Mouse (Mus musculus): Measurements from ENCODE around the gene Hist1h4j. TPM values are rescaled to one million over a fixed set of nuclear protein-coding genes. Genes with fewer than 3 reads are reported as not detected.
"Not testable (repeated sequence)": the region's sequence is repeated elsewhere in the genome, so short reads cannot be mapped to it uniquely, and the experiment has no call there.

Hist1h4j gene
- 0.75 and 1.1 TPM in 2 replicates for polyA plus RNA-seq (2012; rRNA removed)

GRCm38 (mm10) chr13:21734906-21735767, at the start of gene Hist1h4j:
Gene Hist1h4j (plus strand): TSS chr13:21735064.
- WGBS, result 1% methylated on average over 51 of the region's 56 CpGs
- H3K27me3 ChIP-seq (replicated peaks; ENCODE audit: control insufficient read depth, insufficient read depth, low read length); H3K27ac ChIP-seq (ENCODE audit: insufficient read depth, low read depth, low read length); H3K36me3 ChIP-seq (ENCODE audit: control insufficient read depth, insufficient read depth, low read length); H3K4me1 ChIP-seq (ENCODE audit: control insufficient read depth, insufficient read depth, low read length): not testable (repeated sequence)
- peak within 1 kb of the TSS; percentile 57 for H3K4me3 ChIP-seq (ENCODE audit: insufficient read depth, low read depth, low read length)
- peak; percentile 61 for DNase-seq

GRCm38 (mm10) chr13:21697811-21698210, 37.1 kb upstream of the Hist1h4j start, which contains the start of gene Olfr1359:
Gene Olfr1359 (plus strand): TSS chr13:21698111.
- Histone ChIP-seq H3K27ac (ENCODE audit: insufficient read depth, low read depth, low read length) (no peak within 1 kb of the TSS), H3K4me1 (ENCODE audit: control insufficient read depth, insufficient read depth, low read length) (no peaks in the 10 kb centered on the region), H3K27me3 (replicated peaks; ENCODE audit: control insufficient read depth, insufficient read depth, low read length) (no peaks in the 10 kb centered on the region; the same call in 1 of the 2 replicates), H3K4me3 (ENCODE audit: insufficient read depth, low read depth, low read length) (no peak within 1 kb of the TSS), H3K36me3 (ENCODE audit: control insufficient read depth, insufficient read depth, low read length) (no peaks in the 10 kb centered on the region)
- no peak for TF ChIP-seq POLR2A (IDR thresholded peaks at IDR 0.05; ENCODE audit: low read depth, low read length)
- no peak for TF ChIP-seq CTCF (conservative IDR thresholded peaks at IDR 0.05; ENCODE audit: insufficient read depth, insufficient read length, low read depth, low read length)
- DNase-seq, result no peak

GRCm38 (mm10) chr13:21706669-21707068, 28.2 kb upstream of the Hist1h4j start:
- Histone ChIP-seq H3K36me3 (ENCODE audit: control insufficient read depth, insufficient read depth, low read length) (no peaks in the 10 kb centered on the region), H3K27ac (ENCODE audit: insufficient read depth, low read depth, low read length) (no peak overlapping the region), H3K4me3 (ENCODE audit: insufficient read depth, low read depth, low read length) (no peak overlapping the region), H3K4me1 (ENCODE audit: control insufficient read depth, insufficient read depth, low read length) (no peaks in the 10 kb centered on the region), H3K27me3 (replicated peaks; ENCODE audit: control insufficient read depth, insufficient read depth, low read length) (no peaks in the 10 kb centered on the region)
- no peak for DNase-seq
- TF ChIP-seq POLR2A (IDR thresholded peaks at IDR 0.05; ENCODE audit: low read depth, low read length) (no peak), CTCF (conservative IDR thresholded peaks at IDR 0.05; ENCODE audit: insufficient read depth, insufficient read length, low read depth, low read length) (no peak)
- WGBS, result 67% methylated on average over 4 of the region's 4 CpGs

DNA sequence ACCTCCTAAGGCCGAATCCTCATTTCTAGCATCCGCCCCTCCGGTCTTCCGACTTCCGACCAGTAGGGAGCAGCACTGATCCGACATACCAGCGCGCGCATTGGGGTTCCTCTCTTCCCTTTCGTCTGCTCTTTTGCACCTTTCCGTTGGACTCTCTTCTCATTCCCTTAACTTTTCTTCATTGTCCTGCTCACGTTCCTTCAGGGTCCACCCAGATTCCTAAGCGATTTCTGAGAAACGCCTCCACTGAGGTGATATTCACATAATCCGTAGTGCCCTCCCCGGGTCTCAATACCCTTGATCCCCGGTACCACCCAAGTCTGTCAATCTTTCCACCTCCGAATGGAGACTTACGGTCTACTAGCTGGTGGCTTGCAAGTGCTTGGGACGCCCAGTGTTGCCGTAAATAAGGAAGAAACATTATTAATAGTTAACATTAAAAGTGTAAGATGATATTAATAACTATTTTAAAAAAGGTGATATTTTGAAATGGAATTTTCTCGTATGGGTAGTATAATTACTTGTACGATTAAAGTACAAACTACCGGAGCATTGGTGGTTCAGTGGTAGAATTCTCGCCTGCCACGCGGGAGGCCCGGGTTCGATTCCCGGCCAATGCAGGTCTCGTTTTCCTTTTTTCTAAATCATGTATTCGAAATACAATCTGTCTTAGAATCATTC, 24.7 kb upstream of the Hist1h4j start:
- Histone ChIP-seq H3K27me3 (replicated peaks; ENCODE audit: control insufficient read depth, insufficient read depth, low read length) (no peaks in the 10 kb centered on the region), H3K36me3 (ENCODE audit: control insufficient read depth, insufficient read depth, low read length) (no peaks in the 10 kb centered on the region), H3K4me1 (ENCODE audit: control insufficient read depth, insufficient read depth, low read length) (peaks cover 5% of the 10 kb centered on the region; the same call in 1 of the 2 replicates), H3K4me3 (ENCODE audit: insufficient read depth, low read depth, low read length) (peak overlapping the region; percentile 71), H3K27ac (ENCODE audit: insufficient read depth, low read depth, low read length) (peak overlapping the region; percentile 17; the same call in 1 of the 2 replicates)
- TF ChIP-seq POLR2A (IDR thresholded peaks at IDR 0.05; ENCODE audit: low read depth, low read length) (no peak), CTCF (conservative IDR thresholded peaks at IDR 0.05; ENCODE audit: insufficient read depth, insufficient read length, low read depth, low read length) (peak; percentile 76)
- DNase-seq, result peak; percentile 92
- WGBS, result under 1% methylated on average over 32 of the region's 32 CpGs

DNA sequence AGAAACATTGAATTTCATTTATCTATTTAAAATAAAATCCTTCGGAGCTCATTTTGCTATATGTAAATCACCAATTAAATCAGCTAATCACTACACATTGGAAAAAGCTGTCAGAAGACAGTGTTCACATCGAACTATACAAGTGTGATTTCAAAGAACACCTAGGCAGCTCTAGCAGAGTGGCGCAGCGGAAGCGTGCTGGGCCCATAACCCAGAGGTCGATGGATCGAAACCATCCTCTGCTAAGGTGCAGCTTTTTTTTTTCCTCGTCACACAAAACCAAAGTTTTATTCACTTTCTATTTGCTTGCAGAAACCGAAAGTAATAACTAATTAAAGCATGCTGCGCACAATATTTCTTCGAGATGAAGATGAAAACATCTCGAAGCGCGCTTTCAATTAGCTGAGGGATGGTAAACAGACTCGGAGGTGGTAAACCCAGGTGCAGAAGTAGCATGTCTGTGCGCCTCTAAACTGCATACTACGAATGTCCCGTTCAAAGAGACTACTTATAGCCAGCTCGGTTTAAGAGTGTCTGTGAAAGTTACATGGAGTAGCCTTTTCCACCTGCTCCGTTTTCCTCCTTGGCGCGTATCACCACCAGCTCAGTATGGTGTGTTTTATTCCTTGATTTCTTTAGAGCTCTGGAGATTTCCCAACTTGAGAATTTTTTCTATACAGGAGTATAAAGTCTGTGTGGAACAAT, 23.9 kb upstream of the Hist1h4j start:
- 6% methylated on average over 22 of the region's 22 CpGs for WGBS
- Histone ChIP-seq H3K27me3 (replicated peaks; ENCODE audit: control insufficient read depth, insufficient read depth, low read length) (no peaks in the 10 kb centered on the region), H3K36me3 (ENCODE audit: control insufficient read depth, insufficient read depth, low read length) (no peaks in the 10 kb centered on the region), H3K4me1 (ENCODE audit: control insufficient read depth, insufficient read depth, low read length) (peaks cover 8% of the 10 kb centered on the region; the same call in 1 of the 2 replicates), H3K27ac (ENCODE audit: insufficient read depth, low read depth, low read length) (no peak overlapping the region), H3K4me3 (ENCODE audit: insufficient read depth, low read depth, low read length) (peak overlapping the region; percentile 49)
- DNase-seq, result peak; percentile 84
- TF ChIP-seq POLR2A (IDR thresholded peaks at IDR 0.05; ENCODE audit: low read depth, low read length) (no peak), CTCF (conservative IDR thresholded peaks at IDR 0.05; ENCODE audit: insufficient read depth, insufficient read length, low read depth, low read length) (no peak)

DNA sequence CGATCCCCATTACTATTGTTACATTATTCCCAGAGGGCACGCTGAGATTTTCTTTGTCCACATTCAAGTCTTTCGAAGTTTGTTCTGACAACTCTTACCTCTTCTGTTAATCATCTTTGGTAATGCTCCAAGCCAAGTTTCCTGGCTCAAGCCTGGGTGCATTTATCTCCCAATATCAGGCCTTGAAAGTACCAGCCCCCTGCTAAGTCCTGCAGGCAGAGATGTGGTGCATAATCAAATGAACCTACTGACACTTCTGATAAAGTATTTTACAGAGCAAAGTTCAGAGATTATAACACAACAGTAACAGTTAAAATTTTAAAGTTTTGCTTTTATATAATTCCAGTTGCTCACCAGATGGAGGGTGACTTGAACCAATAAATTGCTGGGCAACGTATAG, 23.2 kb upstream of the Hist1h4j start:
- DNase-seq, result peak; percentile 4
- WGBS, result 42% methylated on average over 4 of the region's 4 CpGs
- H3K4me1 ChIP-seq (ENCODE audit: control insufficient read depth, insufficient read depth, low read length), result peaks cover 8% of the 10 kb centered on the region; the same call in 1 of the 2 replicates
- no peaks in the 10 kb centered on the region for H3K36me3 ChIP-seq (ENCODE audit: control insufficient read depth, insufficient read depth, low read length)
- TF ChIP-seq POLR2A (IDR thresholded peaks at IDR 0.05; ENCODE audit: low read depth, low read length) (no peak), CTCF (conservative IDR thresholded peaks at IDR 0.05; ENCODE audit: insufficient read depth, insufficient read length, low read depth, low read length) (no peak)
- H3K27ac ChIP-seq (ENCODE audit: insufficient read depth, low read depth, low read length), result no peak overlapping the region
- no peaks in the 10 kb centered on the region for H3K27me3 ChIP-seq (replicated peaks; ENCODE audit: control insufficient read depth, insufficient read depth, low read length)
- H3K4me3 ChIP-seq (ENCODE audit: insufficient read depth, low read depth, low read length), result no peak overlapping the region

All from kidney, adult 2 months (tissue).